Mouse (Mus musculus): ENCODE measurements around the gene Card9.

GRCm38 (mm10) chr2:26317991-26318672, 42.6 kb downstream of the Card9 start:
- TF ChIP-seq POLR2A (IDR thresholded peaks at IDR 0.05; ENCODE audit: borderline replicate concordance, extremely low read depth, low read depth, low read length), result no peak
- TF ChIP-seq CTCF (IDR thresholded peaks at IDR 0.05; ENCODE audit: insufficient read depth, low read length), result no peak

Data from lung, adult 2 months (tissue).